Mouse (Mus musculus): ENCODE data around the gene Olfr392.

GRCm38 (mm10) chr11:73802952-73803351 lies 13.9 kb downstream of the Olfr392 start, which contains the start of gene Olfr391-ps:
- TF ChIP-seq EP300 (IDR thresholded peaks at IDR 0.05; ENCODE audit: low read depth) = no peak
- TF ChIP-seq CTCF (IDR thresholded peaks at IDR 0.05; ENCODE audit: low read depth) = no peak

Data from liver, embryonic 14.5 days (tissue).